Mouse (Mus musculus): ENCODE data around the gene Med13l.

Med13l gene

GRCm38 (mm10) chr5:118595901-118596300 is 35.4 kb downstream of the Med13l start:
- DNase-seq, result no peak

GRCm38 (mm10) chr5:118596452-118597092 is 36.1 kb downstream of the Med13l start:
- DNase-seq, result no peak

GRCm38 (mm10) chr5:118598601-118599000 is 38.1 kb downstream of the Med13l start:
- no peak for DNase-seq

GRCm38 (mm10) chr5:118601452-118601851 is 41.0 kb downstream of the Med13l start:
- no peak for DNase-seq

- no peak for DNase-seq
Observed at GRCm38 (mm10) chr5:118602706-118603105, 42.2 kb downstream of the Med13l start.

GRCm38 (mm10) chr5:118605424-118606067 is 45.1 kb downstream of the Med13l start:
- no peak for DNase-seq

GRCm38 (mm10) chr5:118606636-118607035 is 46.2 kb downstream of the Med13l start:
- DNase-seq, result no peak

- DNase-seq, result no peak
Observed at GRCm38 (mm10) chr5:118607900-118608299, 47.4 kb downstream of the Med13l start.

GRCm38 (mm10) chr5:118610468-118610867 is 50.0 kb downstream of the Med13l start:
- DNase-seq, result no peak

- DNase-seq, result no peak
Observed at GRCm38 (mm10) chr5:118612956-118613631, 52.6 kb downstream of the Med13l start.

GRCm38 (mm10) chr5:118613704-118614103 is 53.2 kb downstream of the Med13l start:
- no peak for DNase-seq

- DNase-seq, result no peak
Observed at GRCm38 (mm10) chr5:118614116-118614515, 53.6 kb downstream of the Med13l start.

- DNase-seq, result no peak
Observed at GRCm38 (mm10) chr5:118614571-118614981, 54.1 kb downstream of the Med13l start.

GRCm38 (mm10) chr5:118618963-118619610 is 58.6 kb downstream of the Med13l start:
- DNase-seq, result no peak

- no peak for DNase-seq
Observed at GRCm38 (mm10) chr5:118619801-118620200, 59.3 kb downstream of the Med13l start.

- peak; percentile 35 for DNase-seq
Observed at GRCm38 (mm10) chr5:118620330-118620910, 59.9 kb downstream of the Med13l start.

GRCm38 (mm10) chr5:118621877-118622276 is 61.4 kb downstream of the Med13l start:
- no peak for DNase-seq

GRCm38 (mm10) chr5:118622346-118622745 is 61.9 kb downstream of the Med13l start:
- DNase-seq, result no peak

- DNase-seq, result no peak
Observed at GRCm38 (mm10) chr5:118623797-118624196, 63.3 kb downstream of the Med13l start.

- no peak for DNase-seq
Observed at GRCm38 (mm10) chr5:118627630-118628029, 67.2 kb downstream of the Med13l start.

GRCm38 (mm10) chr5:118628211-118628610 is 67.7 kb downstream of the Med13l start:
- DNase-seq, result no peak

GRCm38 (mm10) chr5:118632346-118632745 is 71.9 kb downstream of the Med13l start:
- DNase-seq, result no peak

- DNase-seq, result no peak
Observed at GRCm38 (mm10) chr5:118633106-118633505, 72.6 kb downstream of the Med13l start.
